Mouse (Mus musculus) hindlimb bud, embryonic 11.5 days (tissue): ENCODE data around the gene Fbxl15.
A peak's percentile ranks its signal among the peaks of the same experiment; 100 is the strongest.

Experiments
- DNase-seq: peaks from one replicate; pipeline ENCODE4 v3.0.0-alpha.2; 2012; ENCODE audit warnings: low read depth, low spot score; ENCODE audit errors: extremely low spot score

The Fbxl15 gene

DNA sequence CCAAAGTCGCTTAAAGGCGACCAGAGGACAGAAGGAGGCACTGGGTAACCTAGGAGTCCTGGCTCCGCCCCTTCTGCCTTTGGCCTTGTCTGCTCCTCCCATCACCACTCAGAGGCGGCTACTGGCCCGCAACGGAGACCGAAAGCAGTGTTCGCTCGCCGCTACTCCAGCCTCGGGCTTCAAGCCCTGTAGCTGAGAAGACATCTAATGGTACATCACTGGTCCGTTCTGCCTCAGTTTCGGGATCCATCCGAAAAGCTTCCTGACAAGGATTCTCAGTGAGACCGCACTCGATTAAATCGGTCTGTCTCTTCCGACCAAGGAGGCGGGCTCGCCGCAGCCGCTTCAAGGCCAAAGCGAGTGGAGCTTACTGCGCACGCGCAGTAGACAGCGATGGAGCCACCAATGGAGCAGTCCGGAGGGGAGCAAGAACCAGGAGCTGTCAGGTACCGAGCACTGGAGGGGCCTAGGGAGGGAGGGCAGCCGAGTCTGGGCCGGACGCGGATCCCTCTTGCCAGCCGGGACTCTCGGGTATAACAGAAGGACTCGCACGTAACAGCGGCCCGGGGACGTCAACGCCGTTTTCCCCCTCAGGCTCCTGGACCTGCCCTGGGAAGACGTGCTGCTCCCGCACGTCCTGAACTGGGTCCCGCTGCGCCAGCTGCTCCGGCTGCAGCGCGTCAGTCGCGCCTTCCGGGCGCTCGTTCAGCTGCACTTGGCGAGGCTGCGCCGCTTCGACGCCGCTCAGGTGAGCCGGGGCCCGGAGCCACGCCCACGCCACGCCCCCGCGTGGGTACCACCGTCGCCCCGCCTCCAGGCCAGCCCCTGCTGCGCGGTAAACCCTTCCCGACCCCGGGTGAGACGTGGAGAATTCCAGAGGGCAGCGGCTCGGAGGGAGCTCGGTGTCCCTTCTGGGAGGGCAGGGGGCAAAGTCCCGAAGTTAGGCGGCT, at the start of gene Fbxl15:
Gene Fbxl15, plus strand, starts transcription at position 104 of the 950 bp plus-strand sequence.
- DNase-seq = peak; percentile 94

DNA sequence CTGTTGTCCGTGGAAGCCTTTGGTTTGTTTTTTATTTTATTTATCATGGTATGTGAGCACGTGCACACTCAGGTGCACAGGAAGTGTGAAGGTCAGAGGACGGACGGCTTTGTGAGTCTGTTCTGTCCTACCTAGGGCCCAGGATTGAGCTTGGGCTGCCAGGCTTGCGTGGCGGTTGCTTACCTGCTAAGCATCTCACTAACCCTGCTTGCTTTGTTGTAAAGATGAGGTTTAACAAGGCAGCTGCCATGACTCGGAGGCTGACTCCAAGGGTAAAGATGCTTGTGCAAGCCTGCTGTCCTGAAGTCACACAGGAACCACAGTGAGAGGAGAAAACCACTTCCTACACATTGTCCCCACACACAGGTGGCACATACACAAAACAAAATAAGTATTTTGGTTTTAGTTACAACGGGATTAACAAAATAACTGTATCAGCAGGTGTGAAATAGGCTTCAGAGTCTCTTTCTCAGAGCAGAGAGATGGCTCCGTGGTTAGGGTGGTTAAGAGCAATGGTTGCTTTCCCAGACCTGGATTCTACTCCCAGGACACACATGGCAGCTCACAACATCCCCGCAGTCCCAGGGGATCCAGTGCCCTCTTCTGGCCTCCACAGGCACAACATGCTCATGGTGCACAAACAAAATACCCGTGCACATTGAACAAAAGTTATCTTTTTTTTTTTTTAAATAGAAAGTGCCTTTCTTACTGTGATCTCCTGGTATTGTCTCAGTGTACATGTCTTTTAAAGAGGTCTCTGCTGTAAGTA, 45.7 kb upstream of the Fbxl15 start:
- DNase-seq = no peak

DNA sequence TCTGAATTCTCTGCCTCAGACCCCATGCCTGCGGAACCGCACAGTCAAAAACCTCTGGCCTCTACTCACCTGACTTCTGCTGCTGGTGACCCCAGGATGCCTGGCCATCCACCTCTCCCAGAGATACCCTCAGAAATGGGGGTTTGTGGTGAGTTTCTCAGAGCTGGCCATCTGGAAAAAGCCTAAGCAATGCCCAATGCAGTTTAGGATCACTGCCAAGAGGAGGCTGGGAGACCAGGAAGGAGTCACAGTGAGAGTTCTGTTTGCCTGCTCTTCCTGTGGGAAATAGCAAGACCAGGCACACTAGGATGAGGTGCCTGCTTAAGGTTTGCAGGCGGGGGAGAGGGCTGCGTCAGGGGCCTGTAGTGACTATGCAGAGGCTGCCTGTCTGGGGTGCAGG, 43.3 kb upstream of the Fbxl15 start:
- DNase-seq = no peak

DNA sequence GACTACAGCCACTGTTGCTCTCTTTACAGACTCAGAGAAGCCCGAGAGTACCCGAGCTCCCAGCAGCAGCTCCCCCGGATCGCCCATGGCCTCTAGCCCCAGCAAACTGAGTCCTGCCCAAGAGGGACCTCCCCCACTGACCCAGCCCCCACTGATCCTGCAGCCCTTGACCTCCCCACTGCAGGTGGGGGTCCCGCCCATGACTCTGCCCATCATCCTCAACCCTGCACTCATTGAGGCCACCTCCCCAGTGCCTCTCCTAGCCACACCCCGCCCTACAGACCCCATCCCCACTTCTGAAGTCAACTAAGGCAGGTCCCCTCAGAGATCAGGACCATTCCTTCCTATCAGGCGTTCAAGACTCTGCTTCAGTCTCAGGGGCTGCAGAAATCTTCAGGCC, 42.4 kb upstream of the Fbxl15 start:
- DNase-seq = no peak

DNA sequence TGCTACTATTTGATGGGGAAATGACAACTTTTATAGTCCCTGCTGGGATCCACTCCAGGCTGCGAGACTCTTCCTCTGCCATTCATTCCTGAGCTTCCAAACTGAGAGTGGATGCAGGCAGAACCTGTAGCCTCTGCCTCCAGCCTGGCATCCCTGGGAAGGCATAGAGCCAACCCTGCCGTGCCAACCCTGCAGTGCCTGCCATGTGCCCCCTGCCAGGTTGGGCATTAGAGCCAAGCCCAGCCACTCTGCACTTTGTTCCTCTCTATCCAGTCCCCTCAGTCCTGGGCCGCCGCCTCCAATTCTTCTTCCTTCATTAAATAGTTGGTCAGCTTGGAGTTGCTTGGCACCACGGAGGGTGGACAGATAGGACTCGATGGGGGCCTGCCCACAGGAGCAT, 41.9 kb upstream of the Fbxl15 start:
- DNase-seq = no peak

DNA sequence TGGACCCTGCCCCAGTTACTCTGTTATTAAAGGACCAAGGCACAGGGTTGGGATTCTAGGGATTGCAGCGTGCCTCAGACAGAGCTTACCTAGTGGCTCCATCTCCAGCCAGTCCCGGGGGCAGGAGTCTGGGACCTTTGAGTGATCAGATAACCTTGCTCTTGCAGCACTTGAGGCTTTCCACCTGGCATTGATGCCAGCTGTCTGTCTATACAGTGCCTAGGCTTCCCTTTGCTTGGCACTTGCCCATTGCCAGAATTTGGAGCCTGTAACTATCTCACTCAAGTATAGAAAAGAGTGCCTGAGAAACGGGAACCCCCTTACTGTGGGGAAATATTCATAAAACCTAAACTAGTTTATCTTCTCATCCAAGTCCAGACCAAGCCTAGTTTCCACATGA, 41.1 kb upstream of the Fbxl15 start:
- no peak for DNase-seq

DNA sequence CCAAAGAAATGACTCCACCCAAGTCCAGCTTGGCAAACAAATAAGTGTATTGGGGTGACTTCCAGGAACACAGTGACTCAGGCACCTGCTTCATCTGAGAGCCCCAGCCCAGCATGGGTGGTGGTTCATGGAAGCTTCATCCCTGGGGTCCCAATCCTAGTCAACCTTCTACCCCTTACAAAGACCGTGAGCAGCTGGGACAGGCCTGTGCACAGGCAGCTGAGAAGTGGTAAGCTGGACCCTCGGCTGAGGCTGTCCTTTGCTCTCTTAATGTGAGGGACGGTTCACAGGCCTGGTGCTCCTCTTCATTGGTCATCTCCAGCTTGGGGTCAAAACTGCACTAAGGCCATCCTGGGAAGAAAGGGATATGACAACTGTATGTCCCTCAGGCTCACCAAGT, 40.4 kb upstream of the Fbxl15 start:
- no peak for DNase-seq

DNA sequence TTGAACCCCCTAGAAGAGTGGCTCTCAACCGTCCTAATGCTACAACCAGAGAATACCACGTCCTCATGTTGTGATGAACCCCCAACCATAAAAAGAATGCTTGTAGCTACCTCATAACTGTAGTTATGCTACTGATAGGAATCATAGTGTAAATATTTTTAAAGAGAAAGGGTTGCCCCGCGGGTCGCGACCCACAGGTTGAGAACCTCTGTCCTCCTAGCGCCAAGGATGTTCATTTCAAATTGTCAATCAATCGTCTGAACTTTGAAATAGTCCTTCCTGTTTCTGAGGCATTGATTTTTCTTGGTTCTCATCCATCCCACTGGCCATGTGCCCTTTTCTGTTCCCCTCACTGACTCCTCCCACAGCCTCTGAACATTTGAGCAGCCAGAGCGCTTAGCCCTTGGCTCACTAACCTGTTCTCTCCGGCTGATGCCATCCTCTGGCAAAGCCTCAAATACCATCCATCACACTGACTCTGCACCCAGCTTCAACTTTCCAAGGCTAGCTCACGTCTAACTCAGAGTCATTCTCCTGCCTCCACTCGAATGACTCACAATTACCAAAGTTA, 37.4 kb upstream of the Fbxl15 start:
- no peak for DNase-seq

DNA sequence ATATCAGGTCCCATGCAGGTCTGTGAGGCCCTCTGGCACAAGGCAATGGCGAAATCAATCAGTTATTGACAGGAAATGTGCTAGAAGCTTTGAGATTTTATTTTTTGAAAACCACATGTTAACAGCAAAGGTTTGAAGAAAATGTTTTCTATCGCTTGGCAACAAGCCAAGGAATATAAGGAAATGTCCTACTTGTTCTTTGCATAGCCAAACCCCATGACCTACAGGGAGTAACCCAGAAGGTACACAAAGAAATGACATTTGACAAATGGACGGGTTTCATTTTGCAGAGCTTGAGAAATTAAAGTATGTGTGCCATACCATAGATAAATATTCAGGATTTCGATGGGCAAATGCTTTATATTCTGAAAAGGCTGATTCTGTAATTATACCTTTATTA, 31.0 kb upstream of the Fbxl15 start:
- no peak for DNase-seq

DNA sequence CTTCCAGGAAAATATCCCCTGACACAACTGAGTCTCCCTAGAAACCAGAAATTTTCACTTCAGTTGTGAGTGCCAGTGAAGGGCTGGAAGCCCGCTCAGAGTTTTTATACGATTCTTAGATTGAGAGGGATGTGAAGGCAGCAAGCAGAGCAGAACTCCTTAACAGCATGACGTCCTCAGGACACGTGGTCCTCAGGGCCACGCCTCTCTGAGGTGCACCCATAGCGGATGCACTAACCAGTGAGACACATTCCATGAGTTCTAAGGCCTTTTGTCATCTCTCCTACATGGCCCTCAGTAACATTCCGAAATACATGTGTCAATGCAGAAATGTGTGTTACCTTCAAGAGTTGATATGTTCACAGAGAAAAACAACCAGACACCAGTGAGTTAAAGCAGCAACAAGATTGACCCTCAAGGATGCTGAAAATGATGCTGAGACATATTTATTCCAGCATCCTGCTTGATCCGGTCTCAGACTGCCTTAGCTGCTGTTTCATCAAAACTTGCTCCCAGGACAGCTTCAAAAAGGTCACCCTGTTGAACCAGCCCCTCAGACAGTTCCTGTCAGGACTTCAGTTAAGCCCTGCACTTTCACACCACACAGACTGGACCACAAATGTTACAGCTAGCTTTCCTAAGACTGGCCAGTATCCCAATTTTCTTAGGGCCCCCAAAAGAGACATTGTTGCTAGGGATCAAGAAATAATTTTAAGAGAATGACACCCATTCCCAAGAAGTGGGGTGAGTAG, 27.5 kb upstream of the Fbxl15 start:
- no peak for DNase-seq

DNA sequence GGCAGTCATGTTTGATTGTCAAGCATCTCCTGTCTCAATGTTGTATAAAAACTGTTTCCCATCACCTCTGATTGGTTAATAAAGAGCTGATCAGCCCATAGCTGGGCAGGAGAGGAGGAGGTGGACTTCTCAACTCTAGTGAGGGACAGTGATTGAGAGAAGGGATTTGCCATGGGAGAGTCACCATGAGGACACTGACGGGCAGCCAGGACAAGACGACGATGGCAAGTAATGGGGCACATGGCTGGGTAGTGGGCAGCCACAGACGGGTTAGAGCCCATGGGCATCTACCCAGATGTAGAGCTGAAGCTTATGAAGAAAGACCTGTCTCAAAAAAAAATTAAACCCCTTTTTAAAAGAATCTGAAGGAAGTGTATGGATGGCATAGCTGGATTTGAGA, 25.4 kb upstream of the Fbxl15 start:
- no peak for DNase-seq

DNA sequence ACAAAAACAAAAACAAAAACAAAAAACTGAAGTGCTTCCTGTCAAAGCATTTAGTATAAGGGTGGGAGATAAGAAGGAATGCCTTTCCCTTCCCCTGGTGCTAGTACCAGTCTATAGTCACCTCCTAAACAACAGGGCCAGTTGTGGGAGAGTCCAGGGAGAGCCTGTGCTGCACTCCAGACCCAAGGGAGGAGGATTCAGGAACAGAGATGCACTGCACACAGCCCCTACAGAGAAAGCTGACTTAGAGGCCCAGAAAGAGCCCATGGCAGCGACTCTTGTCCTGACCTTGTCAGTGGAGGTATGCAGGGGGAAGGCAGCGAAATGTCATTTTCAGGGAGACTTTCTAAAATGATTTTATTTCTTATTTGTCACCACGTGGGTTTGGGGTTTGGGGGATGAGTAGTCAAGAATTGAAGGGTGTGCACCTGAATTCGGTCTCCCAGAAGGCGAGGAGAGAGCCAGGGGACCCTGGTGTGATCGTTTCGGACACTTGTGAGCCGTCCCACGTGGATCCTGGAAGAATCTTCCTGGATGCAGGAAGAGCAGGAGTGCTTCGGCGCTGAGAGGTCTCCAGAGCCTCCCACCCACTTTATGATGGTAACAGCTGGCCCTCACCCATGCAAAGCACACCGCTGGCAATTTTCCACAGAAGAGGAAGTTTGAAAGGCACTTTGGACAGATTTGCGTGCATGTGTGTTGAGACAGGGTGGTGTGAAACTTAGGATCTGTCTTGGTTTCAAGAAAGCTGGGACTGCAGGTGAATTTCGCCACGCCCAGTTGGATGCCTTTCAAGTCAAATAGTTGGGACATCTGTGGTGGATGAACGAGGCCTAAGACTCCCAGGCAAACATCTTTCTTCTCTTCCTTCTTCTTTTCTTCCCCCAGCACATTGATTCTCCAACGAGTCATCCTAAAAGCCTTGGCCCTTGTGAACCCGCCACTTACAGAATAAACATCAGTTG, 24.5 kb upstream of the Fbxl15 start:
- DNase-seq = no peak

DNA sequence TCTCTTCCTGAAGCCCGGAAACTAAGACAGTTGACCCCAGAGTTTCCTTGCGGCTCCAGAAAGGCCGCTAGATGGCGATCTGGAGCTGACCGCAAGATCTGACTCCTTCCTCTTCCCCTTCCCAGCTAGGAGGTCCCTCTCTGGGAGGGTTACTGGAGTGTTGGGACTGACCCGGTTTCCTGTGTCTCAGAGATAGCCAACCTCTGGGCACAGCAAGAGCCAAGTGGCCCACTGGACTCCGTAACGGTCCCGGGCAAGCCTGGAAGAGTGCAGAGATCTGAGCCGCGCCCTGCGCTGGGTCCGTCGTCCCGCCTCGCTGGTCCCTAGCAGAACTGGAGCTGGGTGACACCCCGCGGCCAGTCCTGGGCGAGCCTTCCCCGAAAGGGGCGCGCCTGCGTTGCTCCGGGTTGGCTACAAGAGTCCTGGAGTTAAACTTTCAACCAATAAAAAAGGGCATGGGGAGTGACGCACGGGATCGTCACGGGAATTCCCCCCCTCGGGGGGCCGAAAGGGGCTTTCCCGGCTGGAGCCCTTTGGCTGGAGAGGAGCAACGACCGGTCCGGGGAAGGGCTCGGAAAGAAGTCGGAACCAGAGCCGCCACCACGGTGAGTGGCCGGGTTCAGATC, 23.7 kb upstream of the Fbxl15 start, which contains the start of gene Nfkb2:
Gene Nfkb2, plus strand, starts transcription at position 105 of the 626 bp plus-strand sequence.
- DNase-seq = peak; percentile 82

DNA sequence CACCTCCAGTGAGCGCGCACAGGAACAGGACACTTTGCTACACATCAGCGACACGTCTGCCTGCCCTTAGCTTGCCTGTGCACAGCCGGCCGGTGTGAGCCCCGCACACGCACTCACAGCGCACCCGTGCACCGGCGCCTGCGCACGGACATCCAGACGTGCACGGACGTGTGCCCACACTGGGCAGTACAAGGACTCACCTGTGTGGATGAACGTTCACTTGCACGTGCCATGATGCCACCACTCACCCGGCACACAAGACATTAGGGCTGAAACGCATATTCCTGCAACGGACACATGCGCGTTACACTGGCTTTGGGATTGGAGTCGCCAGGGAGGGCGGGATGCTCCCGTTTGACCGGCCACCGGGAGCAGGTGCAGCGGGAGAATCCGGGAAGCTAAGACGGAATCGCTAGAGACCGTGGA, 23.1 kb upstream of the Fbxl15 start:
- no peak for DNase-seq

DNA sequence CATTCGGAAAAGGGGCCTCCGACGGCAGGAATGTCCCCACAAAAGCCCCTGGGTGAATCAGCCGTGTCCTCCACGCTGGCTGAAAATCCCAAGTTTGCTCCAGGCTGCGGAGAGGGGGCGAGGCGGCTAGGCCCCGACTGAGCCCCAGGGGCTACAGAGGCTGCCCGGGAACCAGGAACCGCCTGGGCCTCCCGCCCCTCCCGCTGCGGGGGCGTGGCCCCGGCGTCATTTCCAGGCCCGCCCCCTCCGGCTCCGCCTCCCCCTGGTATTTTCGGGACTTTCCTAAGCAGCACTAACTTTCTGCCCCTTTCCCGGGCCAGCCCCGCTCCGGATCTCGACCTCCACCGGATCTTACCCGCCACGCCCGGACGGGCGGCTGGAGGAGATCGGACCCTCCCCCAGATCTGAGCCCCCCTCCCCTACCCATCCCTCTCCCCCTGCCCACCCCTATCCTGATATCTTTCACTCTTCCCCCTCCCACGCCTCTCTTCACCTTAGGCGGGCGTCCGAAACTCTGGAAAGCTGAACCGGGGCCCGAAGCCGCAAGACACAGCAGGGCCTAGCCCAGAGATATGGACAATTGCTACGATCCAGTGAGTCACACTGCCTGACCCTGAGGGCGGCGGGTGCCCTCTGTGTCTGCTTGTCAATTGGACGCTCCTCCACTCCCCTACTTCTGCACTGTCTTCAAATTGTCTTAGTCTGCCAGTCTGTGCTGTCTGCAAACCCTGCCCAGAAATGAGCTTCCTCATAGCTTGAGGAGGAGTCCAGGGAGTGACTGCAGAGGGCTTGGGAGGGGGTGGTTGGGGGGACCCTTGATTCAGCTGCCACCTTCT, 22.3 kb upstream of the Fbxl15 start:
- no peak for DNase-seq

DNA sequence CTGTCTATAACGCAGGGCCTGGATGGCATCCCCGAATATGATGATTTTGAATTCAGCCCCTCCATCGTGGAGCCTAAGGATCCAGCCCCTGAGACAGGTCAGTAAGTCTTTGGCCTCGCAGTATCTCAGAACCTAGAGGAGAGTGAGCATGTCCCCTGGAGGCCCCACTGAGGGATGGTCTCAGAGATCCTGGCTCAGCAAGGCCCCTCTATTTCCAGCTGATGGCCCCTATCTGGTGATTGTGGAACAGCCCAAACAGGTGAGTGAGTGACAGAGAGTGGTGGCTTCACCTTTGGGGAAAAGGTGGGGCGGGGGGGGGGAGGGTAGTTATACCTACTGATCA, 21.7 kb upstream of the Fbxl15 start:
- no peak for DNase-seq

DNA sequence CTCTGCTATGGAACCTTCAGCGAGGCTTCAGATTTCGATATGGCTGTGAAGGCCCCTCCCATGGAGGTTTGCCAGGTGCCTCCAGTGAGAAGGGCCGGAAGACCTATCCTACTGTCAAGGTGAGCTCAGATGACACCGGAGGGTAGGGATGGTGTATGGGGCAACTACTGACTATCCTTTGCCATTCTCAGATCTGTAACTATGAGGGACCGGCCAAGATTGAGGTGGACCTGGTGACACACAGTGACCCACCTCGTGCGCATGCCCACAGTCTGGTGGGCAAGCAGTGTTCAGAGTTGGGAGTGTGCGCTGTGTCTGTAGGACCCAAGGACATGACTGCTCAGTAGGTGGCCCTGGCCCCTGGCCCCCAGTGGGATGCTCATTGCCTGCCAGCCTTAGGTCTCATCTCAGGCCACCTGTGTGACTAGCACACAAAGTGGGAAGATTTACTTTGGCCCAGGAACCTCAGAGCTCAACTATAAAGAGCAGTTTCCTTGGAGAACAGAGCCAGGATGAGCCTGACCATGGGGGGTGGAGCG, 21.2 kb upstream of the Fbxl15 start:
- no peak for DNase-seq

DNA sequence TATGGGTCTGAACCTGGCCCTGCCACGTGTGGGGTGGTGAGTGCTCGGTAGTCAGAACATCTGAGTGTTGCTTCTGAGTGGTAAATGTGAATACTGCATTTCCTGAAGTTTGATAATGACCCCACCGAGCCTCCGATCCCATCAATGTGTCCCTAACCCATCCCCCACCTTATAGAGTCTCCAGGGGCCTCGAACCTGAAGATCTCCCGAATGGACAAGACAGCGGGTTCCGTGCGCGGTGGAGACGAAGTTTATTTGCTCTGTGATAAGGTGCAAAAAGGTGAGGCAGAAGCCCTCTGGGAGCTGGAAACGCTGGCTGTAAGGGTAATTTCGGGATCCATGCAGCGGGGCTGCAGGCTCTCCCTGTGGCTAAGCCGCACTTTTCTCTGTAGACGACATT, 20.2 kb upstream of the Fbxl15 start:
- no peak for DNase-seq
